Mouse (Mus musculus) myocyte (in vitro differentiated cells): Measurements from ENCODE around the gene Lmo2. TPM values are rescaled to one million over a fixed set of nuclear protein-coding genes. Genes with fewer than 3 reads are reported as not detected.

ENCODE experiments used
- H3K27me3 ChIP-seq: one replicate; pipeline ENCODE4 v1.6.1; 2011; ENCODE audit not compliant: control insufficient read depth, insufficient read depth, insufficient read length
- H3K36me3 ChIP-seq: one replicate; pipeline ENCODE4 v1.6.1; 2011; ENCODE audit not compliant: control insufficient read depth, insufficient read depth
- H3K4me2 ChIP-seq: one replicate; pipeline ENCODE4 v1.6.1; 2011; ENCODE audit warnings: low read depth, control low read depth
- H3K4me3 ChIP-seq: one replicate; pipeline ENCODE4 v1.5.1; 2011; ENCODE audit warnings: mild to moderate bottlenecking, control low read depth, moderate library complexity
- H3K79me2 ChIP-seq: one replicate; pipeline ENCODE4 v1.6.1; 2011; ENCODE audit not compliant: control insufficient read depth, insufficient read depth
- H3ac ChIP-seq: one replicate; pipeline ENCODE4 v1.6.1; 2011; ENCODE audit not compliant: control insufficient read depth, insufficient read length
- CEBPB ChIP-seq: IDR thresholded peaks from 2 replicates; pipeline ENCODE4 v1.6.1; 2011; ENCODE audit warnings: mild to moderate bottlenecking, moderate library complexity; ENCODE audit not compliant: poor library complexity, insufficient read depth, severe bottlenecking
- E2F4 ChIP-seq: IDR thresholded peaks from one replicate; pipeline ENCODE4 v1.6.1; 2011; ENCODE audit warnings: mild to moderate bottlenecking, control low read depth, moderate library complexity; ENCODE audit not compliant: insufficient read depth
- MAX ChIP-seq: IDR thresholded peaks from one replicate; pipeline ENCODE4 v1.6.1; 2011; ENCODE audit warnings: low read depth, mild to moderate bottlenecking, control low read depth
- MYOD1 ChIP-seq, 3 experiments: IDR thresholded peaks; one replicate each; pipeline ENCODE4 v1.6.1; 2011; ENCODE audit warnings: control low read depth in 2 of 3, low read depth in 2 of 3, mild to moderate bottlenecking in 2 of 3, moderate library complexity in 1 of 3; ENCODE audit not compliant: insufficient read length in 2 of 3, control insufficient read depth in 1 of 3
- MYOG ChIP-seq, 3 experiments: IDR thresholded peaks; one replicate each; pipeline ENCODE4 v1.6.1; 2011; ENCODE audit warnings: control low read depth in 2 of 3, low read depth in 2 of 3, mild to moderate bottlenecking in 2 of 3; ENCODE audit not compliant: insufficient read length in 2 of 3, control insufficient read depth in 1 of 3, insufficient read depth in 1 of 3
- POLR2A ChIP-seq: IDR thresholded peaks from one replicate; pipeline ENCODE4 v1.6.1; 2011; ENCODE audit warnings: low read depth, mild to moderate bottlenecking, control low read depth, moderate library complexity; ENCODE audit not compliant: insufficient read length
- POLR2AphosphoS2 ChIP-seq: IDR thresholded peaks from one replicate; pipeline ENCODE4 v1.6.1; 2011; ENCODE audit warnings: low read depth, control low read depth; ENCODE audit not compliant: insufficient read length
- REST ChIP-seq: IDR thresholded peaks from one replicate; pipeline ENCODE4 v1.6.1; 2011; ENCODE audit warnings: mild to moderate bottlenecking, control low read depth, moderate library complexity; ENCODE audit not compliant: insufficient read depth, insufficient read length
- SRF ChIP-seq: IDR thresholded peaks from one replicate; pipeline ENCODE4 v1.6.1; 2011; ENCODE audit warnings: low read depth; ENCODE audit not compliant: control insufficient read depth, insufficient read length
- TCF12 ChIP-seq: IDR thresholded peaks from one replicate; pipeline ENCODE4 v1.6.1; 2011; ENCODE audit warnings: mild to moderate bottlenecking, control low read depth; ENCODE audit not compliant: poor library complexity, insufficient read depth, severe bottlenecking
- TCF3 ChIP-seq: IDR thresholded peaks from one replicate; pipeline ENCODE4 v1.6.1; 2011; ENCODE audit warnings: low read depth, control low read depth; ENCODE audit not compliant: insufficient read length
- USF1 ChIP-seq: IDR thresholded peaks from one replicate; pipeline ENCODE4 v1.6.1; 2011; ENCODE audit warnings: low read depth, mild to moderate bottlenecking, control low read depth, moderate library complexity
- polyA plus RNA-seq: library from polyadenylated mRNA; unstranded; fragments of >200 nt; fragmentation: generic; extraction: Trizol; gene quantifications from one replicate; pipeline ENCODE4 v1.2.1, GENCODE M21; 2012; ENCODE audit warnings: missing spikeins

The Lmo2 gene
- polyA plus RNA-seq, 1 experiment, result 0.11 TPM

GRCm38 (mm10) chr2:103934670-103935069 is 23.1 kb upstream of the Lmo2 start:
- no peaks in the 10 kb centered on the region for H3K79me2 ChIP-seq
- H3K27me3 ChIP-seq, result peaks cover 35% of the 10 kb centered on the region
- no peaks in the 10 kb centered on the region for H3K36me3 ChIP-seq
- TF ChIP-seq MYOG (IDR thresholded peaks at IDR 0.05; ENCODE audit: control insufficient read depth in 1 of 3, insufficient read depth in 1 of 3, insufficient read length in 2 of 3, low read depth in 2 of 3) (no peak), SRF (no peak), POLR2A (no peak), USF1 (no peak), MYOD1 (IDR thresholded peaks at IDR 0.05; ENCODE audit: control insufficient read depth in 1 of 3, insufficient read length in 2 of 3, low read depth in 2 of 3) (no peak), MAX (no peak), POLR2AphosphoS2 (no peak), TCF12 (no peak), REST (no peak), CEBPB (no peak), E2F4 (no peak), TCF3 (no peak)
- H3K4me3 ChIP-seq, result no peak overlapping the region
- no peak overlapping the region for H3K4me2 ChIP-seq
- H3ac ChIP-seq, result no peak overlapping the region

GRCm38 (mm10) chr2:103935691-103936435 is 21.9 kb upstream of the Lmo2 start:
- H3K4me2 ChIP-seq, result no peak overlapping the region
- H3ac ChIP-seq, result no peak overlapping the region
- TF ChIP-seq MAX (no peak), POLR2AphosphoS2 (no peak), E2F4 (no peak), REST (no peak), TCF12 (no peak)
- no peak overlapping the region for H3K4me3 ChIP-seq
- H3K79me2 ChIP-seq, result no peaks in the 10 kb centered on the region
- H3K27me3 ChIP-seq, result peaks cover 34% of the 10 kb centered on the region
- H3K36me3 ChIP-seq, result no peaks in the 10 kb centered on the region

- Histone ChIP-seq H3K79me2 (no peaks in the 10 kb centered on the region), H3K4me2 (no peak overlapping the region), H3K27me3 (peaks cover 38% of the 10 kb centered on the region), H3ac (no peak overlapping the region), H3K36me3 (no peaks in the 10 kb centered on the region), H3K4me3 (no peak overlapping the region)
- TF ChIP-seq MAX (no peak), CEBPB (no peak), REST (no peak), POLR2A (no peak), E2F4 (no peak), TCF12 (no peak), MYOD1 (IDR thresholded peaks at IDR 0.05; ENCODE audit: control insufficient read depth in 1 of 3, insufficient read length in 2 of 3, low read depth in 2 of 3) (no peak), USF1 (no peak), MYOG (IDR thresholded peaks at IDR 0.05; ENCODE audit: control insufficient read depth in 1 of 3, insufficient read depth in 1 of 3, insufficient read length in 2 of 3, low read depth in 2 of 3) (no peak), TCF3 (no peak), SRF (no peak), POLR2AphosphoS2 (no peak)
Measured at GRCm38 (mm10) chr2:103936666-103937065, 21.1 kb upstream of the Lmo2 start.

GRCm38 (mm10) chr2:103937670-103938069 is 20.1 kb upstream of the Lmo2 start:
- Histone ChIP-seq H3K27me3 (peaks cover 37% of the 10 kb centered on the region), H3K36me3 (no peaks in the 10 kb centered on the region), H3ac (no peak overlapping the region), H3K4me3 (no peak overlapping the region), H3K79me2 (no peaks in the 10 kb centered on the region), H3K4me2 (no peak overlapping the region)
- TF ChIP-seq CEBPB (no peak), MAX (no peak), REST (no peak), MYOG (IDR thresholded peaks at IDR 0.05; ENCODE audit: control insufficient read depth in 1 of 3, insufficient read depth in 1 of 3, insufficient read length in 2 of 3, low read depth in 2 of 3) (no peak), MYOD1 (IDR thresholded peaks at IDR 0.05; ENCODE audit: control insufficient read depth in 1 of 3, insufficient read length in 2 of 3, low read depth in 2 of 3) (no peak), TCF3 (no peak)

- no peaks in the 10 kb centered on the region for H3K36me3 ChIP-seq
- H3K27me3 ChIP-seq, result peaks cover 45% of the 10 kb centered on the region
- no peak overlapping the region for H3ac ChIP-seq
- H3K4me3 ChIP-seq, result no peak overlapping the region
- H3K79me2 ChIP-seq, result no peaks in the 10 kb centered on the region
- no peak overlapping the region for H3K4me2 ChIP-seq
- TF ChIP-seq TCF12, result no peak
- no peak for TF ChIP-seq MYOG (IDR thresholded peaks at IDR 0.05; ENCODE audit: control insufficient read depth in 1 of 3, insufficient read depth in 1 of 3, insufficient read length in 2 of 3, low read depth in 2 of 3)
- no peak for TF ChIP-seq E2F4
- TF ChIP-seq USF1, result no peak
- no peak for TF ChIP-seq SRF
- TF ChIP-seq MAX, result no peak
- TF ChIP-seq CEBPB, result no peak
- no peak for TF ChIP-seq REST
- TF ChIP-seq MYOD1 (IDR thresholded peaks at IDR 0.05; ENCODE audit: control insufficient read depth in 1 of 3, insufficient read length in 2 of 3, low read depth in 2 of 3), result no peak
Measured at GRCm38 (mm10) chr2:103938573-103938972, 19.2 kb upstream of the Lmo2 start.
